Mouse (Mus musculus): ENCODE results near the gene Piga. TPM values are rescaled to one million over a fixed set of nuclear protein-coding genes. Genes with fewer than 3 reads are reported as not detected.

Piga gene
- total RNA-seq, 4 experiments from 2014 or later: 1.0 to 1.3 (median 1.2) TPM

GRCm38 (mm10) chrX:164431541-164431940, 12.0 kb downstream of the Piga start:
- DNase-seq (ENCODE audit: low spot score in 2 of 2): no peak

DNA sequence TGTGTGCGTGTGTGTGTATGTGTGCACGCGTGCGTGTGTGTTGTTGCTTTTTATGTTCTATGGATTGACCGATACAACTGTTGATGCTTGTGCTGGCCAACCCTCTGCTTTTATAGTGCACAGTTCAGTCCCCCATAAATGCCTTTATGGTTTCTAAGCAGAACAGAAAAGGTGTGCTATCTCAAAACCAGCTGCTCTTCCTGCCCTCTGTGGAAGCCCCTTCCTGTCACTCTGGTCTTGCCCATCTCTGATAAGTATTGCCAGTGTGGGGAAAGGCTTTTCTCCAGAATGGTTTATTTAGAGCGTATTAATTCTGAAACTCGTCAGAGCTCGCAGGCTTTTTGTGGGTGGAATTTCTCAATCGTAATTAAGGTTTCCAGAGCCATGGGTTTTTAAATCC, 13.1 kb downstream of the Piga start:
- no peak for DNase-seq (ENCODE audit: low spot score in 2 of 2)

GRCm38 (mm10) chrX:164436709-164437108, 17.1 kb downstream of the Piga start, which contains the start of gene Asb11:
Gene Asb11 (plus strand): TSS chrX:164436994.
- no peak for DNase-seq (ENCODE audit: low spot score in 2 of 2)

DNA sequence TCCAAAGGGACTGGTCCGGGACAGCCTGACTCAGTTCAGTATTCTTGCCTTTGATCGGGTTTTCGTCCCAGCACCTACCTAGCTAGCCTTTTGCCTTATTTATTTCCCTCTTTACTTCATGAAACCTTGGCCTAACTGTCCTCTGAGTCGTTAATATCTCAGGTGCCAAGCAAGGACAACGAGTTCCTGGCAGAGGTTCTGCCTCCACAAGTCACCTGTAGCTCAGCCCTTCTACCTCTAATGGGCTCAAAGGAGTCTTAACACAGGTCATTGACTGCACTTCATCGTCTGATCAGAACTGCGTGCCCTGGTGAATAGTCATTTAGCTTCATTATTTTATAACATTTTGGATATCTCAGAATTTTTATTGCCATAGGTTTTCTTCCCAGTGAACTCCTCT, 19.9 kb downstream of the Piga start:
- no peak for DNase-seq (ENCODE audit: low spot score in 2 of 2)

- peak; percentile 48 to 56 for DNase-seq (ENCODE audit: low spot score in 2 of 2)
Measured at GRCm38 (mm10) chrX:164440140-164440539, 20.6 kb downstream of the Piga start.

GRCm38 (mm10) chrX:164440703-164441102, 21.1 kb downstream of the Piga start:
- DNase-seq (ENCODE audit: low spot score in 2 of 2): no peak

DNA sequence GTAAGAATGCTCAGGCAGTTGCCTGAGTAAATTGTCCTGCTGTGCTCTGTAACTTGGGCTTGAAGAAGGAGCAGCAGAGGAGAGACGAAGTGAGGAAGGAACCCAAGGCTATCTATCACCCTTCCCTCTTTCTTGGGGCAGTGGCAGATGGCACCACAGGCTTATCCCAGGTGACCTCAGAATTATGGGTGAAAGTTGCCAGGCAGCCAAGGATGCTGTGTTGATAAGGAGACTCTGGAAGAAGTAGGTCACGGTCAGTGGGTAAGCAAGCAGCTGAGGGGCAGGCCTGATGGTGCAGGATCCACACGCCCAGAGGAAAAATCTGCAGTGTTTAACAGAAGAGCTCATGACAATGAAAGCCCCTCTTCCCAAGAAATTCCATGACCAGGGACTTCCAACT, 21.7 kb downstream of the Piga start:
- DNase-seq (ENCODE audit: low spot score in 2 of 2): no peak

- no peak for DNase-seq (ENCODE audit: low spot score in 2 of 2)
Measured at GRCm38 (mm10) chrX:164445601-164446000, 26.0 kb downstream of the Piga start.

- DNase-seq (ENCODE audit: low spot score in 2 of 2): no peak
Measured at GRCm38 (mm10) chrX:164446106-164446551, 26.5 kb downstream of the Piga start.

DNA sequence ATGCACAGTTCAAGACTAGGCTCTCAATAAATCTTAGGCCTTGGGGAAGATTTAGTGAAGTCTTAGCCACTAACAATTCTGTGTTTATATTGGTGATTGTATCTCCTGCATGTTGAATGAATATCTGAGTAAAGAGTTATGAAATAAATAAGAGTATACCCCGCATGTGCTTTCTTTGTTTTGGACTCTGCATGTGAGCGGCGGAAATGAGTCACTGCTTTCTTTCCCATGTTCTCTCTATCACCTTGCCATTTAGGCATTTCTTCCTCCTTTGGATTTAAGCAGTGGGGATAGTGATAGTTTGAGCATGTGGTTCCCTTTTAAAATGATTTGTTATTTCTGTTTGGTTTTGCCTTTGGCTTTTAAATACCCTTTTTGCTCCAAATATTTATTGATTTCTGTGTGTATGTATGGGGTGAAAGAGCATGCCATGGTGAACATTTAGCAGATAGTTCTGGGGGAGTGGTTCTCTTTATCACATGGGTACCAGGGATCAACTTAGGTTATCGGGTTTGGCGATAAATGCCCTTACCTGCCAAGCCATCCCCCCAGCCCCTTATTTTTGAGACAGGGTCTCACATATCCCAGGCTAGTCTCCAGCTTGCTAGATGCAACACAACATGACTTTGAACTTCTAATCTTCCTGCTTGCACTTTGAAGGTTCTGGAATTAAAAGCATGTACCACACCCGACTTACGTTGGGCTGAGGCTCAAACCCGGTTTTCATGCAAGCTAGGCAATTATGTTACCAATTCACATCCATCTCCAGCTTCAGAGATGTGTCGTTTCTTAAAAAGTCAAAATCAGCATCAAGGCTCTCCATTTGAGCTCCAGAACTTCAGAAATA, 27.5 kb downstream of the Piga start:
- DNase-seq (ENCODE audit: low spot score in 2 of 2): no peak

DNA sequence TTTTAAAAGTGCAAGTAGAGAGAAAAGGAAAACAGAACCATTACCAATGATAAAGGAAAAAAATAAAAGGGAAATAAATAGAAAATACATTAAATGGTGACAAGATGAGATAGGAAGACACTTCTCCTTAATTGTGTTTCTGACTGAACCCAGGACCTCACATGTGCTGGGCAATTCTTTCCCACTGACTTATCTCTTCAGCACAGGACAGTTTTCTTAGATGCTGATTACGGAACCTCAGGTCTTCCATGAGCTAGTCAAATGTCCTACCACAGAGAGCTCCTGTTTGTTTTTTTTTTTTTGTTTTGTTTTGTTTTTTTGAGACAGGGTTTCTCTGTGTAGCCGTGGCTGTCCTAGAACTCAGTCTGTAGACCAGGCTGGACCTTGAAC, 28.1 kb downstream of the Piga start:
- DNase-seq (ENCODE audit: low spot score in 2 of 2): no peak

DNA sequence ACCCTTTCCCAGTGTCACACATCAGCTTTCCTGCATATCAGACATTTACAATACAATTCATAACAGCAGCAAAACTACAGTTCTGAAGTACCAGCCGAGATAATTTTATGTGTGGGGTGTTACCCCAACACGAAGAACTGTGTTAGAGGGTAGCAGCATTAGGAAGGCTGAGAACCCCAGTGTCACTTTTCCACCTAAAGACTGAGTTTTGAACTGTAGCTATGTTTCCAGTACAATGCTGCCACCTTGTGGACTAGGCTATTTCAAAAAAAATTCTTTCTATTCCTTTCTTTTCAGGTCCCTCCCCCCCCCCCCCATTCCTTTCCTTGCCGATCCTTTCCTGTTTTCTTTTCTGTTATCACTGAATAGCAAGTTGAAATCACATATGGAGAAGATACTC, 29.6 kb downstream of the Piga start:
- DNase-seq (ENCODE audit: low spot score in 2 of 2): no peak

- no peak for DNase-seq (ENCODE audit: low spot score in 2 of 2)
Measured at GRCm38 (mm10) chrX:164459205-164459878, 39.8 kb downstream of the Piga start.

Other genes with a start within 250 kb of the Piga start
- under 1 TPM; 0.12 to 0.52 (median 0.31) TPM for gene Bmx, start 161.6 kb upstream of the Piga start, total RNA-seq (2022)
- 1 to 10 TPM; 4.9 to 5.9 (median 5.2) TPM for gene Pir, start 150.4 kb upstream of the Piga start, total RNA-seq (2022)
- gene Vegfd, start 46.4 kb upstream of the Piga start, total RNA-seq (2022): 1 to 10 TPM; 2.5 to 3.5 (median 2.8) TPM
- 100 to 1,000 TPM; 156 to 181 (median 167) TPM for gene Asb11, start 17.2 kb downstream of the Piga start, total RNA-seq (2022)
- gene Asb9, start 86.5 kb downstream of the Piga start, total RNA-seq (2022): under 1 TPM in 2 of 4 experiments, not detected in 2; 0.22 to 0.59 TPM